Mouse (Mus musculus) liver, adult 2 months (tissue): ENCODE measurements around the gene Nxn.

Experiments used
- CTCF ChIP-seq: fragments of 200-500 bp; IDR thresholded peaks from 2 replicates; pipeline ENCODE4 v1.5.1; 2011; ENCODE audit warnings: low read depth, low read length, control low read depth
- POLR2A ChIP-seq: fragments of 200-500 bp; IDR thresholded peaks from 2 replicates; pipeline ENCODE4 v1.6.1; 2011; ENCODE audit warnings: low read length, control low read depth; ENCODE audit not compliant: insufficient read depth; ENCODE audit errors: extremely low read depth

- TF ChIP-seq POLR2A (no peak), CTCF (no peak)
These were observed 20.2 kb upstream of the Nxn start for GRCm38 (mm10) chr11:76419179-76419578.
